Mouse (Mus musculus) lung, adult 2 months (tissue): ENCODE measurements around the gene Hecw2. TPM values are rescaled to one million over a fixed set of nuclear protein-coding genes. Genes with fewer than 3 reads are reported as not detected.

Source experiments
- DNase-seq: peaks from one replicate; pipeline ENCODE4 v3.0.0; 2022
- H3K4me1 ChIP-seq: fragments of 200-500 bp; 2 replicates; pipeline ENCODE4 v1.6.1; 2011; ENCODE audit warnings: low read length; ENCODE audit not compliant: control insufficient read depth, insufficient read depth
- H3K4me3 ChIP-seq: fragments of 200-500 bp; replicated peaks from 2 replicates; pipeline ENCODE3; 2011; ENCODE audit warnings: low read depth, mild to moderate bottlenecking, control low read depth, low read length; ENCODE audit errors: extremely low read depth
- CTCF ChIP-seq: fragments of 200-500 bp; IDR thresholded peaks from 2 replicates; pipeline ENCODE4 v1.5.1; 2011; ENCODE audit warnings: mild to moderate bottlenecking, low read length, control low read depth; ENCODE audit not compliant: insufficient read depth
- POLR2A ChIP-seq: fragments of 200-500 bp; IDR thresholded peaks from 2 replicates; pipeline ENCODE4 v1.6.1; 2011; ENCODE audit warnings: low read depth, mild to moderate bottlenecking, control low read depth, low read length, borderline replicate concordance; ENCODE audit errors: extremely low read depth
- WGBS: fragments of 180-500 bp; shearing (Covaris S2); methylation state at CpG from one replicate; pipeline ENCODE4 v1.1.7; 2018; 5-methylcytosine and 5-hydroxymethylcytosine counted together
- polyA plus RNA-seq: library from polyadenylated mRNA; depleted of rRNA; stranded (reverse); fragments of >200 nt; gene quantifications from 2 replicates; pipeline ENCODE4 v1.2.3, GENCODE M21; 2012

The Hecw2 gene
- polyA plus RNA-seq, 1 experiment = 5.8 TPM

GRCm38 (mm10) chr1:53931314-53931713 is 263.7 kb downstream of the Hecw2 start:
- Histone ChIP-seq H3K4me1 (peaks cover 8% of the 10 kb centered on the region), H3K4me3 (no peak overlapping the region)
- DNase-seq = no peak
- TF ChIP-seq POLR2A = no peak
- TF ChIP-seq CTCF = no peak
- WGBS = 10% methylated on average over 3 of the region's 3 CpGs

DNA sequence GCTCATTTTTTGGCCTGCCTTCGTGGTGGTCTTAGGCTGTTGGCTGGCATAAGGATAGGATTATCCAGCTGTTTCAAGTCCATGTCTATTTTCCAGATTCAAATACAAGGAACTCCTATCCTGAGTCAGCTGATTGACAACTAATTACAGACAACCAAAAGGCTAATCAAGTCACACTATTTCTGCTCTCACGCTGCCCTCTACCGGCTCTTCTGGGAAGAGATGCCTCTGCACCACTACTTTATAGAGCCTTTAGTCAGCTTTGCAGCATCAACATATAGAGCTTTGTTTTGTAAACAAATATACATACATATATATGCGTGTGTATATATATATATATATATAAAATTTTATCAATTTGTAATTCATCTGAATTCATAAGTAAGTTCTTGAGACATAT is 267.4 kb downstream of the Hecw2 start:
- TF ChIP-seq CTCF (peak; percentile 50), POLR2A (no peak)
- Histone ChIP-seq H3K4me3 (no peak overlapping the region), H3K4me1 (peaks cover 6% of the 10 kb centered on the region)
- peak; percentile 36 for DNase-seq
- 28% methylated on average over 4 of the region's 4 CpGs for WGBS

DNA sequence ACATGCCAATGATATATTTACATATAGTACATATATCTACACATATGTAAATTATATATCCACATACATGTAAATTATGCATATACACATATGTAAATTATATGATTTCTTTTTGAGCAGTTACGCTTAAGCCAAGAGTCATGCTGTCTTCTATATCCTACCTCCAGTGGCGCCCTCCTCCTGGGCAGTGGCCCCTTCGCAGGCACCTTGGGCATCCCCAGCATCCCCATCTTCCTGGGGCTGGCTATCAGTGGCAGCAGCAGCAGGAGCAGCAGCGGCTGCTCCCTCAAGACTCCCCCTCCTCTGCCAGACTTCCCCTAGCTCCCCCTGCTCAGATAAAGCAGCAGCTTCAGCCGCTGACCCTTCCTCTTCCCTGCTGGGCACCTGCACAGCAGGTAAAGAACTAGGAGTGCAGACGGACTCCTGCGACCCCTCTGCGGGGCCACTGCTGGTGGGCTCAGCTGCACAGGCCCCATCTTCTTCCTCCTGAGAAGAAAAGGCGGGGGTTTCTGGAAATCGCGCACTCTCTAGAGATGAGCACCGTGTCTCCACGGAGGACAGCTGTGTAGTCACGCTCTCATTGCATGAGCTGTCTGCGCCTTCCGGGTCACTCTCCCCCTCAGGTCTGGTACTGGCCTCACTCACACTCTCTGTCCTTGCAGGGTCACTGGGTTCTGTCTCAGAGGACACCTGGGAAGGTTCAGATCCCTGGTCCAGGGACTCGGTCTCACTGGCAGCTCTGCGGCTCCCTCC is 269.6 kb downstream of the Hecw2 start:
- no peak overlapping the region for H3K4me3 ChIP-seq
- H3K4me1 ChIP-seq = no peaks in the 10 kb centered on the region; the same call in 1 of the 2 replicates
- DNase-seq = no peak
- TF ChIP-seq POLR2A (no peak), CTCF (no peak)
- WGBS = 70% methylated on average over 18 of the region's 18 CpGs

DNA sequence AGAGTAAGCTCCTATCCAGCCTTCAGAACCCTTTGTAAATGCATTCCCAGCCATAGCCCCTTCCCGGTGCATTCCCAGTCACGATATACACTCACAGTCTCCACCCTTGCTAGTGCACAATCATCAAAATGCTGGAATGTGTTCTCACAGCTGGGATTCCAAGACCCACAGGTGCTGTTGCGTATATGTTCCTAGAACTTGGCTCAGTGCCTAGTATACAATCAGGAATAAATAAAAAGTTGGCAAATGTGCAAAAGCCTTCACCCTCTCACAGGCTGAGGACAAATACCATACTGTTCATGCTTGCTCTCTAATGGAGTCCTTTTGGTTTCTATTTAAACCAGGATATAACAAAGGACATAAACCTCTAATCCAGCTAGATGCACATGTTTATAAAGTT is 283.1 kb downstream of the Hecw2 start:
- no peak for DNase-seq
- Histone ChIP-seq H3K4me1 (no peaks in the 10 kb centered on the region), H3K4me3 (no peak overlapping the region)
- TF ChIP-seq CTCF (no peak), POLR2A (no peak)
- 21% methylated on average over 3 of the region's 3 CpGs for whole genome bisulfite sequencing

DNA sequence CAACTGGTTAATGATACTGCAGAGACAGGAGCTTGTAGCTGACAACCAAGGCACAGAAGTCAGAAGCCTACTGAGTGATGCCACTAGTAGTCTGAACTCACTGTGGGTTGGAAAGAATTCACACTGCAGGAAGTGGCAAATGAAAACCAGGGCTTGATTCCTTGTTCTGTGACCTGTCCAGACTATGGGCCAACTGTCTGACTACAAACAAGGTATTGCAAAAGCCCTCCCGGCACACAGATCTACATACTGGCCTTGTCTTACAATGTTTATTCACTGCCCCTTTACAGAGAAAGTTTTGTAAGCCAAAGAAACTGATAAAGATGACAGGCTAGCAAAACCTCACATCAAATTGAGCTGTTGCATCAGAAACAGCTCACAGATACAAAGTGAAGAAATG is 284.7 kb downstream of the Hecw2 start:
- 33% methylated on average over 1 of the region's 1 CpGs for WGBS
- Histone ChIP-seq H3K4me1 (no peaks in the 10 kb centered on the region), H3K4me3 (no peak overlapping the region)
- DNase-seq = no peak
- no peak for TF ChIP-seq CTCF
- TF ChIP-seq POLR2A = no peak

GRCm38 (mm10) chr1:53909118-53909517 is 285.9 kb downstream of the Hecw2 start:
- TF ChIP-seq CTCF = 0 out of 2 replicates have a peak, but pooled peaks have one; percentile 25
- no peak for TF ChIP-seq POLR2A
- no peak for DNase-seq
- H3K4me3 ChIP-seq = no peak overlapping the region
- H3K4me1 ChIP-seq = no peaks in the 10 kb centered on the region
- WGBS = 2% methylated on average over 3 of the region's 3 CpGs

DNA sequence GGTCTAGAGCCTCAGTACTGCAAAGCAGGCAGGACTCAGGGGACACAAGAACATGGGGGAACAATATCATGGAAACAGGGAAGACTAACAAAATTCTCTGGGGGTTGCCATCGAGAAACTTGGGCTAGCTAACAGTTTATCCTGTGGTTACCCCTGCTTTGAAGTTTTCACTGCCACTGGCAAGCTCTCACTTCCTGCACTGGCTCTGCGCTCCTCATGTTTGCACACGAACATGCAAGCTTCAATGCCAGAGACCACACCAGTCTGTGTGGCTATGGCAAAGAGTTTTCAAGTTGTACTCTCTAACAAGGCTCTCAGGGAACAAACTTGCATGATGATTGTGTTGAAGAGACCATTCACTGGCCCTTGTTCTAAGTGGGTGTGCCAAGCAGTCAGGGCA is 288.8 kb downstream of the Hecw2 start:
- TF ChIP-seq POLR2A (no peak), CTCF (no peak)
- Histone ChIP-seq H3K4me1 (no peaks in the 10 kb centered on the region), H3K4me3 (no peak overlapping the region)
- DNase-seq = no peak
- WGBS = 38% methylated on average over 3 of the region's 3 CpGs

DNA sequence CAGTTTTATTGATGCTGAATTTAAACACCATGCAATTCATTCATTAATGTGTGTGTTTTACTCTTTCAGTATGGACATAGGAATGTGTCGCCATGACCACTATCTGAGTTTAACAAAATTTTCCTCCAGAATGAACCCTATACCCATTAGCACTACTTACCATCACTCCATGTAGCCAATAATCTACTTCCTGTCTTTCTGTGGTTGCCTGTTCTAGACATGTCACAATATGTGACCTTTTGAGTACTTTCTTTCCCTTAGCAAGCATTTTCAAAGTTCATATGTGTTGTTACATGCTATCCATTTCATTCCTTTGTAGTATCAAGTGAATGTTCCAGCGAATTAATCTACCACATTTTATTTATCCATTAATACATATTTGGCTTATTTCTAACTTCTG is 294.6 kb downstream of the Hecw2 start:
- 90% methylated on average over 2 of the region's 2 CpGs for WGBS
- Histone ChIP-seq H3K4me3 (no peak overlapping the region), H3K4me1 (no peaks in the 10 kb centered on the region)
- no peak for DNase-seq
- TF ChIP-seq CTCF = no peak
- TF ChIP-seq POLR2A = no peak

DNA sequence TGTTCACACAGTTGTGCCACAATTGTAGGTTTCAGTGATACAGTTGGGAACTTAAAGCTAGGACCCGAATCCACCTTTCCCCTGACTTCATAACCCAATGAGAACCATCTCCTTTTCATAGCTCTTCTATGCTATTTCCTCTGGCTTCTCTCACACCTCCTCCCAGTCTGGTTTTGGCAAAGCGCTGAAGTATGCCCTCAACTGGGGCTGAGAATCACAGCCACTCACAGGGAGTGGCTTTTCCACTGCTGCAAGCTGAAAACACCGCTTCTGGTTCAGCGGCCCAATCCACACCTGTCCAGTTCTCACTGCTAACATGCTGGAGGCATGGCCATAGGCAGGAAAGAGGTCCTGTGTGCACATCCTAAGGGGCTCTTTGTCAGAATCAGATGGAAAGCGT is 300.7 kb downstream of the Hecw2 start:
- WGBS = 81% methylated on average over 5 of the region's 5 CpGs
- no peak for TF ChIP-seq CTCF
- no peak for TF ChIP-seq POLR2A
- DNase-seq = no peak
- Histone ChIP-seq H3K4me3 (no peak overlapping the region), H3K4me1 (peaks cover 4% of the 10 kb centered on the region)

DNA sequence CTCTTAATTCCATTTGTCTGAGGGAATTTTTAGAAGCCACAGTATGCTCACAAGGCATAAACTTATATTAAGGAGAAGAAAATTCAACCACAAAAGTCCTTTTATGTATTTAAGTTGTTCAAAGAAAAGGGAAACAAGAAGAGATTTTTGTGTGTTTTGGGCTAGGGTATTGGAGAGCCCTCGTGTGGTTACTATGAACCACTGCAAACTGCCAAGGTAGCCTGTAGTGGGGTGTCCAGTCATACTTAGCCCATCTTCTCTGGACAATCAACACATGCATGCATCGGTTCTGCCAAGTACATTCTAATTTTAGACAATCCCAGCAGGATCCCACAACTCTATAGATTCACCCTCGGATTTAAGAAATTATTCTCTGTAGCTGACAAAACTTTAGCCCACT is 304.6 kb downstream of the Hecw2 start:
- DNase-seq = no peak
- WGBS = 38% methylated on average over 3 of the region's 3 CpGs
- no peak for TF ChIP-seq POLR2A
- peak; percentile 26 for TF ChIP-seq CTCF
- Histone ChIP-seq H3K4me1 (peaks cover 6% of the 10 kb centered on the region), H3K4me3 (no peak overlapping the region)
